Mouse (Mus musculus): ENCODE measurements around the gene Add3.
A peak's percentile ranks its signal among the peaks of the same experiment; 100 is the strongest.
"Not testable (repeated sequence)": the region's sequence is repeated elsewhere in the genome, so short reads cannot be mapped to it uniquely, and the experiment has no call there.

Gene Add3

GRCm38 (mm10) chr19:53194751-53195520, 54.7 kb downstream of the Add3 start:
- DNase-seq = no peak

- no peak for DNase-seq
These were observed 56.7 kb downstream of the Add3 start for GRCm38 (mm10) chr19:53196961-53197360.

GRCm38 (mm10) chr19:53197766-53198165, 57.5 kb downstream of the Add3 start:
- DNase-seq = no peak

- DNase-seq = no peak
These were observed 58.7 kb downstream of the Add3 start for GRCm38 (mm10) chr19:53198706-53199572.

GRCm38 (mm10) chr19:53199711-53200110, 59.5 kb downstream of the Add3 start:
- DNase-seq = no peak

GRCm38 (mm10) chr19:53202116-53202515, 61.9 kb downstream of the Add3 start:
- DNase-seq = no peak

GRCm38 (mm10) chr19:53206986-53207385, 66.7 kb downstream of the Add3 start:
- no peak for DNase-seq

GRCm38 (mm10) chr19:53208830-53209229, 68.6 kb downstream of the Add3 start:
- DNase-seq = no peak

- DNase-seq = no peak
These were observed 70.0 kb downstream of the Add3 start for GRCm38 (mm10) chr19:53210251-53210650.

GRCm38 (mm10) chr19:53215352-53215751, 75.1 kb downstream of the Add3 start:
- DNase-seq = no peak

GRCm38 (mm10) chr19:53216761-53217538, 76.7 kb downstream of the Add3 start:
- DNase-seq = peak; percentile 24

- DNase-seq = no peak
These were observed 77.6 kb downstream of the Add3 start for GRCm38 (mm10) chr19:53217837-53218236.

GRCm38 (mm10) chr19:53219305-53219704, 79.1 kb downstream of the Add3 start:
- no peak for DNase-seq

GRCm38 (mm10) chr19:53221186-53221585, 80.9 kb downstream of the Add3 start:
- DNase-seq = no peak

- DNase-seq = not testable (repeated sequence)
These were observed 85.2 kb downstream of the Add3 start for GRCm38 (mm10) chr19:53225249-53226070.

GRCm38 (mm10) chr19:53226651-53227050, 86.4 kb downstream of the Add3 start:
- DNase-seq = no peak

GRCm38 (mm10) chr19:53228064-53228794, 88.0 kb downstream of the Add3 start:
- no peak for DNase-seq

- no peak for DNase-seq
These were observed 90.9 kb downstream of the Add3 start for GRCm38 (mm10) chr19:53230942-53231815.

- no peak for DNase-seq
These were observed 93.3 kb downstream of the Add3 start for GRCm38 (mm10) chr19:53233586-53233985.

GRCm38 (mm10) chr19:53241806-53242205, 101.6 kb downstream of the Add3 start:
- DNase-seq = no peak

All from thymus, postnatal 4 days (tissue).